Comparison of ENCODE assay signal across 8 mouse cellular contexts in genomic region chrX:102251937-102252860, GRCm38 (mm10). TPM values are rescaled to one million over a fixed set of nuclear protein-coding genes. Genes with fewer than 3 reads are reported as not detected.
DNase-seq lines count a peak whose midpoint lies in the region; ATAC-seq and TF ChIP-seq lines count a peak whose summit lies in the region.

Gene Cited1, minus strand, starts transcription at chrX:102252181.

- no peaks in the 10 kb centered on the region for H3K9me3 ChIP-seq in limb, embryonic 12.5 days
- H3K9me3 ChIP-seq in midbrain, embryonic 14.5 days (ENCODE audit: control insufficient read depth, low read length), result no peaks in the 10 kb centered on the region

- TF ChIP-seq EP300 in heart, adult 2 months (IDR thresholded peaks at IDR 0.05; ENCODE audit: insufficient read depth, low read depth, low read length), result no peak

- H3K27me3 ChIP-seq in heart, adult 2 months (ENCODE audit: control insufficient read depth, insufficient read depth, low read length), result peaks cover 3% of the 10 kb centered on the region; the same call in 1 of the 2 replicates
- peaks cover 71% of the 10 kb centered on the region for H3K27me3 ChIP-seq in limb, embryonic 12.5 days
- peaks cover 14% of the 10 kb centered on the region for H3K27me3 ChIP-seq in midbrain, embryonic 14.5 days (ENCODE audit: control insufficient read depth, insufficient read depth, low read length)
- no peaks in the 10 kb centered on the region for H3K27me3 ChIP-seq in splenic B cell, adult 2 months (ENCODE audit: control insufficient read depth, insufficient read depth, low read length, poor library complexity, severe bottlenecking)

- H3K36me3 ChIP-seq in heart, adult 2 months (ENCODE audit: control insufficient read depth, insufficient read depth, low read length), result no peaks in the 10 kb centered on the region
- no peaks in the 10 kb centered on the region for H3K36me3 ChIP-seq in limb, embryonic 12.5 days
- H3K36me3 ChIP-seq in midbrain, embryonic 14.5 days (ENCODE audit: control insufficient read depth, insufficient read depth, low read length), result no peaks in the 10 kb centered on the region
- no peaks in the 10 kb centered on the region for H3K36me3 ChIP-seq in splenic B cell, adult 2 months (ENCODE audit: control insufficient read depth, insufficient read depth, low read length, poor library complexity, severe bottlenecking)

- intact Hi-C loops in heart, adult 2 months (cut with DNase I), result loop anchor here (10.0 kb wide), 1 partner anchor 113 kb away; no protein-coding TSS in a partner anchor

- no peak for TF ChIP-seq POLR2A in heart, adult 2 months (IDR thresholded peaks at IDR 0.05; ENCODE audit: insufficient read depth, low read depth, low read length)

- peak within 1 kb of the TSS; percentile 73 for H3K4me2 ChIP-seq in limb, embryonic 12.5 days
- peak within 1 kb of the TSS; percentile 81 for H3K4me2 ChIP-seq in midbrain, embryonic 14.5 days (ENCODE audit: low read length)

- peaks cover 2% of the 10 kb centered on the region; the same call in 1 of the 2 replicates for H3K4me1 ChIP-seq in heart, adult 2 months (ENCODE audit: control insufficient read depth, insufficient read depth, low read length)
- H3K4me1 ChIP-seq in limb, embryonic 12.5 days (replicated peaks), result 0 out of 2 replicates have a peak, but pooled peaks cover 4% of the 10 kb centered on the region
- no peaks in the 10 kb centered on the region for H3K4me1 ChIP-seq in midbrain, embryonic 14.5 days (ENCODE audit: control insufficient read depth, insufficient read depth, low read length)

- H3K4me3 ChIP-seq in heart, adult 2 months, result peak within 1 kb of the TSS; percentile 46
- H3K4me3 ChIP-seq in limb, embryonic 12.5 days (replicated peaks), result peak within 1 kb of the TSS; percentile 55
- H3K4me3 ChIP-seq in midbrain, embryonic 14.5 days (replicated peaks; ENCODE audit: low read depth, low read length), result peak within 1 kb of the TSS; percentile 52

- no peak for TF ChIP-seq CTCF in heart, adult 2 months (IDR thresholded peaks at IDR 0.05)

- H3K9ac ChIP-seq in heart, adult 2 months (ENCODE audit: low read depth, low read length), result peak within 1 kb of the TSS; percentile 59
- H3K9ac ChIP-seq in limb, embryonic 12.5 days (replicated peaks), result peak within 1 kb of the TSS; percentile 60
- peak within 1 kb of the TSS; percentile 40 for H3K9ac ChIP-seq in midbrain, embryonic 14.5 days (replicated peaks; ENCODE audit: low read length)

- ATAC-seq in limb, embryonic 12.5 days (ENCODE audit: insufficient number of reproducible peaks, insufficient read depth, low FRiP score, low TSS enrichment, low read depth), result peak; percentile 89
- peak; percentile 92 for ATAC-seq in midbrain, embryonic 14.5 days (ENCODE audit: low FRiP score, low TSS enrichment)

- WGBS in heart, adult 2 months, result 15% methylated on average over 44 of the region's 44 CpGs
- WGBS in limb, embryonic 12.5 days, result 15% methylated on average over 44 of the region's 44 CpGs
- 18% methylated on average over 44 of the region's 44 CpGs for WGBS in midbrain, embryonic 14.5 days

- DNase-seq in gastrocnemius, adult 18-20 months (ENCODE audit: low spot score), result peak; percentile 15
- no peak for DNase-seq in gastrocnemius, adult 8-10 months (ENCODE audit: low spot score in 2 of 2)
- peak; percentile 70 for DNase-seq in embryo, embryonic 9.5 days (ENCODE audit: extremely low spot score)
- DNase-seq in heart, adult 2 months, result peak; percentile 45 to 61
- DNase-seq in kidney, adult 18-20 months, result peak; percentile 47
- DNase-seq in midbrain, embryonic 14.5 days, result peak; percentile 88
- peak; percentile 49 for DNase-seq in splenic B cell, adult 2 months (ENCODE audit: low read depth, low spot score)

- H3K27ac ChIP-seq in heart, adult 2 months, result no peak within 1 kb of the TSS
- peak within 1 kb of the TSS; percentile 75 for H3K27ac ChIP-seq in limb, embryonic 12.5 days
- H3K27ac ChIP-seq in midbrain, embryonic 14.5 days (replicated peaks; ENCODE audit: low read depth, low read length), result peak within 1 kb of the TSS; percentile 66

- H3K79me2 ChIP-seq in heart, adult 2 months (replicated peaks; ENCODE audit: control insufficient read depth, insufficient read depth, low read length), result no peaks in the 10 kb centered on the region

RNA-seq across cellular contexts. Expression of gene Cited1, which starts in this region (rescaled TPM):
- under 1 TPM; 0.71 to 0.76 TPM for total RNA-seq in gastrocnemius, adult 18-20 months (2021)
- 1 to 10 TPM in 1 of 4 experiments, under 1 TPM in 2, not detected in 1; 0.46 to 1.5 (median 0.85) TPM for total RNA-seq in gastrocnemius, adult 8-10 months (2022)
- total RNA-seq in heart, adult 2 months (2021), result 1 to 10 TPM in 1 of 2 experiments, under 1 TPM in 1; 0.93 to 1.0 TPM
- polyA plus RNA-seq in heart, adult 2 months (2012; rRNA removed), result 3.5 and 5.2 TPM in 2 replicates
- 40.0 and 41.2 TPM in 2 replicates for polyA plus RNA-seq in limb, embryonic 12.5 days (2016; fragmentation: Nextera tagmentation; extraction: Ambion mirVana)
- 9.9 and 14.2 TPM in 2 replicates for polyA plus RNA-seq in midbrain, embryonic 14.5 days (2014; fragmentation: Nextera tagmentation; extraction: Ambion mirVana)

Comparison
In these comparisons a context has a peak if more than half of its experiments do, and no peak if none do; other contexts are left out.
1. Peak in DNase-seq in gastrocnemius, adult 18-20 months; RNA of the gene not detected or under 1 TPM.
2. DNase-seq: peak in embryo, embryonic 9.5 days (single experiment), heart, adult 2 months (2 of 2), kidney, adult 18-20 months (single experiment), midbrain, embryonic 14.5 days (single experiment) and splenic B cell, adult 2 months (single experiment); none in gastrocnemius, adult 8-10 months (0 of 2).
3. Peak in every context shown above with its lines, with median percentiles within 50 percentile points of each other: H3K4me3 ChIP-seq and H3K9ac ChIP-seq.